Mouse (Mus musculus): Measurements from ENCODE around the gene Abca17. TPM values are rescaled to one million over a fixed set of nuclear protein-coding genes. Genes with fewer than 3 reads are reported as not detected.

Gene Abca17
- polyA plus RNA-seq, 1 experiment from 2014 or later: 1.7 TPM

DNA sequence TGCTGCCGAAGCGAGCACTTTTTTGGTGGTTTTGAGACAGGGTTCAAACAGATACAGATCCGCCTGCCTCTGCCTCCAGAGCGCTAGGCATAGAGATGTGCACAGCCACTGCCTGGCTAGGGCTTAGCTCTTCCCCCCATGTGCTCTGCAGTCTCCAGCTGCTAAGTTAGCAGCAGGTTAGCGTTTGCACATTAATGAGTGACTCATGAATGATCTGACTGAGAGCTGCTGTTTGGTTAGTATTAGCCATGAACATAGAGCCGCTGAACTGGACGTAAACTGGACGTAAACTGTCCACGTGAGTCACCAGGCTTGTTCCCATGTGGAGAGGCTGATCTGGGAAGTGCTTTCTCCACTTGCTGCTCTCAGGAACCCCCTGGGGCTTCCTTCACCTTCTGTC is 11.7 kb upstream of the Abca17 start:
- 55% methylated on average over 9 of the region's 9 CpGs for WGBS
- no peak for TF ChIP-seq CTCF (IDR thresholded peaks at IDR 0.05)
- 0 out of 2 replicates have a peak, but pooled peaks have one; percentile 15 for TF ChIP-seq EP300 (IDR thresholded peaks at IDR 0.05)
- Histone ChIP-seq H3K9me3 (ENCODE audit: low read length) (no peaks in the 10 kb centered on the region), H3K9ac (replicated peaks; ENCODE audit: low read depth) (no peak overlapping the region), H3K27me3 (replicated peaks; ENCODE audit: insufficient read depth, low read length) (no peaks in the 10 kb centered on the region), H3K4me1 (ENCODE audit: insufficient read depth, low read depth, low read length) (peaks cover 17% of the 10 kb centered on the region; the same call in 1 of the 2 replicates), H3K36me3 (ENCODE audit: insufficient read depth, low read length) (peaks cover 6% of the 10 kb centered on the region; the same call in 1 of the 2 replicates), H3K4me2 (replicated peaks; ENCODE audit: low read depth, low read length) (no peak overlapping the region), H3K27ac (ENCODE audit: low read length) (no peak overlapping the region), H3K4me3 (ENCODE audit: low read depth, low read length) (no peak overlapping the region)
- DNase-seq (ENCODE audit: low spot score): peak; percentile 76
- ATAC-seq: no peak; the same call in 1 of the 2 replicates

DNA sequence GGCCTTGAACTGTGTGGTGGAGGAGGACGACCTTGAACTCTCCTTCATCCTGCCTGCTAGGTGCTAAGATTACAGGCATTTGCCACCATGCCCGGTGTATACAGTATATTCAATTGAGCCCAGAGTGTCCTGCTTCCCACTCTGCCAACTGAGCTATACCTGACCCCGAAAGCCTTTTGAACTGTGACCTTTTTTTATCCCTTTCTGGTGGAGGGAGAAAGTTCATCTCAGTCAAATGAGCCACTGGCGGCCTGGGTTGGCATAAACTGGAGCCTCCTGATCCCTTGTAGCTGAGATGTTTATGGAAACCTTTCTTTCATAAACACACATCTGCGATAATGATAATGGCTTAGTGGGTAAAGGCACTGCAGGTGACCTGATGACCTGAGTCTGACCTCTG is 10.4 kb upstream of the Abca17 start:
- DNase-seq (ENCODE audit: low spot score): no peak
- peaks cover 17% of the 10 kb centered on the region; the same call in 1 of the 2 replicates for H3K4me1 ChIP-seq (ENCODE audit: insufficient read depth, low read depth, low read length)
- WGBS: 63% methylated on average over 5 of the region's 5 CpGs
- no peak for TF ChIP-seq EP300 (IDR thresholded peaks at IDR 0.05)
- TF ChIP-seq CTCF (IDR thresholded peaks at IDR 0.05): no peak
- H3K4me2 ChIP-seq (replicated peaks; ENCODE audit: low read depth, low read length): no peak overlapping the region
- H3K4me3 ChIP-seq (ENCODE audit: low read depth, low read length): no peak overlapping the region
- H3K36me3 ChIP-seq (ENCODE audit: insufficient read depth, low read length): no peaks in the 10 kb centered on the region
- no peak overlapping the region for H3K9ac ChIP-seq (replicated peaks; ENCODE audit: low read depth)
- H3K27me3 ChIP-seq (replicated peaks; ENCODE audit: insufficient read depth, low read length): no peaks in the 10 kb centered on the region
- no peak for ATAC-seq
- H3K27ac ChIP-seq (ENCODE audit: low read length): 0 out of 2 replicates have a peak overlapping the region, but pooled peaks have one; percentile 2
- H3K9me3 ChIP-seq (ENCODE audit: low read length): no peaks in the 10 kb centered on the region

DNA sequence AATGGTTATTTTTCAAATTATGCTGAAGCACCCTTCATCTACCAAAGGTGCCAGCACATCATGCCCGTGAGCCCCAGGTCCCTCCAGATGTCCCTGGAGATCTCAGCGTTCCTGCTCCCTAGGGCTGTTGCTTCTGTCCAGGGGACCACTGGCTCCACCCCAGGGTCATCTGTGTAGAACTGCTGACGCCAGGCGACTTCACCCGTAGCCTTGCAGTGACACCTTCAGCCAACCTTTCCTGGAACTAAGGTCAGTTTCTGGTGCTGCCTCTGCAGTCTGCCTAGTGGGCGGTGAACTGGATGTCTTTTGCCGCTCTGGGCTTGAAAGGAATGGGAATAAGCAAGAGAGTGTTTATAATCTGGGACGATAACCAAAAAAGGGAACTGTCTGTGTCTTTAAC is 10.0 kb upstream of the Abca17 start:
- Histone ChIP-seq H3K27ac (ENCODE audit: low read length) (peak overlapping the region; percentile 2), H3K36me3 (ENCODE audit: insufficient read depth, low read length) (no peaks in the 10 kb centered on the region), H3K4me2 (replicated peaks; ENCODE audit: low read depth, low read length) (no peak overlapping the region), H3K4me3 (ENCODE audit: low read depth, low read length) (no peak overlapping the region), H3K9me3 (ENCODE audit: low read length) (no peaks in the 10 kb centered on the region), H3K4me1 (ENCODE audit: insufficient read depth, low read depth, low read length) (peaks cover 17% of the 10 kb centered on the region; the same call in 1 of the 2 replicates), H3K27me3 (replicated peaks; ENCODE audit: insufficient read depth, low read length) (no peaks in the 10 kb centered on the region), H3K9ac (replicated peaks; ENCODE audit: low read depth) (no peak overlapping the region)
- no peak for TF ChIP-seq EP300 (IDR thresholded peaks at IDR 0.05)
- no peak for TF ChIP-seq CTCF (IDR thresholded peaks at IDR 0.05)
- DNase-seq (ENCODE audit: low spot score): no peak
- ATAC-seq: no peak
- WGBS: 61% methylated on average over 8 of the region's 8 CpGs

DNA sequence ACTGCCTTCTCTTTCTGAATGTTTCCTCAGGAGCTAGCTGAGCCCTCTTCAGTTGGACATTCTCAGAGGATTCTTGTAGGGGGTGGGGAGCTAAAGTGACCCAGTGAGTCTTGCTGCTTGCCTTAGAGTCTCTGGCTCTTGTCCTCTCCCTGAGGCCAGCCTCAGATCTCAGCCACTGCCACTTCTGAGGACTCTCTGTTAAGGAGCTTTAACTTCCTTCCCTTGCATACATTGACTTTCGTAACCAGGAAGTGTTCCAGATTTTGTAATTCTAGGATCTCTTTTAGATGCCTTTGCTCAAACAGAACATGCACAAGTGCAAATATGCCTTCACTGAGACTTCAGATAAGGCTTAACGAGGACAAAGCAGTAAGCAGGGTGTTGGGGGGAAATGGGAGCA is 9.0 kb upstream of the Abca17 start:
- DNase-seq (ENCODE audit: low spot score) (peak; percentile 91), ATAC-seq (peak; percentile 93)
- H3K4me3 ChIP-seq (ENCODE audit: low read depth, low read length): no peak overlapping the region
- no peak overlapping the region for H3K9ac ChIP-seq (replicated peaks; ENCODE audit: low read depth)
- no peak overlapping the region for H3K4me2 ChIP-seq (replicated peaks; ENCODE audit: low read depth, low read length)
- H3K9me3 ChIP-seq (ENCODE audit: low read length): no peaks in the 10 kb centered on the region
- peak overlapping the region; percentile 2; the same call in 1 of the 2 replicates for H3K27ac ChIP-seq (ENCODE audit: low read length)
- H3K27me3 ChIP-seq (replicated peaks; ENCODE audit: insufficient read depth, low read length): no peaks in the 10 kb centered on the region
- WGBS: 25% methylated on average over 2 of the region's 2 CpGs
- TF ChIP-seq EP300 (IDR thresholded peaks at IDR 0.05) (peak; percentile 90), CTCF (IDR thresholded peaks at IDR 0.05) (no peak)
- H3K4me1 ChIP-seq (ENCODE audit: insufficient read depth, low read depth, low read length): peaks cover 17% of the 10 kb centered on the region; the same call in 1 of the 2 replicates
- H3K36me3 ChIP-seq (ENCODE audit: insufficient read depth, low read length): no peaks in the 10 kb centered on the region

DNA sequence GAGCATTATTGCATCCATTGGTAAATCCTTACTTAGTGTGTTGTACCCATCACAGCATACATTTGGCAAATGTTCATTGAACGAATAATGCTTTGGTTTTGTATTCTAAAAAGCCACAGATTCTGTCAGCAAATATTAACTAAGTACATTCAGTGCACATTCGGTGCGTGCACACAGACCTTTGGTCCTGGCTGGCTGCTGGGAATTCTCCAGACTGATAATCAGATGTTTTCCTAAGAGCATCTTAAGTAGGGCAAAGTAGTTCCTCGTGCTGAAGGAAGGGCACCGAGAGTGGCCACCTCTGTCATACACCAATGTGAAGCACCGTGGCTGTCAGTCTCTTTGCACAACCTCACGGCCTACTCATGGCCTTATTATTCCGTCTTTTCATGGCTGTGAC is 8.1 kb upstream of the Abca17 start:
- ATAC-seq (no peak), DNase-seq (ENCODE audit: low spot score) (no peak)
- H3K4me2 ChIP-seq (replicated peaks; ENCODE audit: low read depth, low read length): no peak overlapping the region
- TF ChIP-seq EP300 (IDR thresholded peaks at IDR 0.05): no peak
- TF ChIP-seq CTCF (IDR thresholded peaks at IDR 0.05): no peak
- H3K27ac ChIP-seq (ENCODE audit: low read length): peak overlapping the region; percentile 66
- no peaks in the 10 kb centered on the region for H3K36me3 ChIP-seq (ENCODE audit: insufficient read depth, low read length)
- H3K27me3 ChIP-seq (replicated peaks; ENCODE audit: insufficient read depth, low read length): no peaks in the 10 kb centered on the region
- H3K9ac ChIP-seq (replicated peaks; ENCODE audit: low read depth): no peak overlapping the region
- H3K9me3 ChIP-seq (ENCODE audit: low read length): no peaks in the 10 kb centered on the region
- H3K4me3 ChIP-seq (ENCODE audit: low read depth, low read length): no peak overlapping the region
- peaks cover 15% of the 10 kb centered on the region; the same call in 1 of the 2 replicates for H3K4me1 ChIP-seq (ENCODE audit: insufficient read depth, low read depth, low read length)
- 60% methylated on average over 8 of the region's 8 CpGs for WGBS

DNA sequence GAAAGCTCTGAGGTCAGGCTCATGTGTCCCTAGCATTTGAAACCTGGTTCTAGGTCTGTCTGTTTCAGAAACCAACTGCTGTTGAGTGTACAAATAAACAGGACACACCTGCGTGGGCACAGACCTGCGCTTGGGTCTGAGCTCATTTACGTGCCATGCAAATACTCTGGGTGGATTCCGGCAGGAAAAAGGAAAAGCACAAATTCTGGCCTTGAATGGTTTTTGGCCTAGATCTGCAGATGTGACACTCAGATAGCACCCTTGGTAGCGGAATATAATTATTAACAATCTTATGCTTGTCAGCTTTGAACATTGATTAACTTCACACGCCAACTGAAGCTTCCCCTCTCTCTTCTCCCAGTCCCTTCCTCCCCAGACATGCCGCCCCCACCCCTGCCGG is 4.4 kb upstream of the Abca17 start:
- Histone ChIP-seq H3K27ac (ENCODE audit: low read length) (no peak overlapping the region), H3K9ac (replicated peaks; ENCODE audit: low read depth) (no peak overlapping the region), H3K9me3 (ENCODE audit: low read length) (no peaks in the 10 kb centered on the region), H3K27me3 (replicated peaks; ENCODE audit: insufficient read depth, low read length) (peaks cover 6% of the 10 kb centered on the region; the same call in 1 of the 2 replicates), H3K4me3 (ENCODE audit: low read depth, low read length) (no peak overlapping the region), H3K4me1 (ENCODE audit: insufficient read depth, low read depth, low read length) (peaks cover 12% of the 10 kb centered on the region; the same call in 1 of the 2 replicates), H3K36me3 (ENCODE audit: insufficient read depth, low read length) (no peaks in the 10 kb centered on the region), H3K4me2 (replicated peaks; ENCODE audit: low read depth, low read length) (peak overlapping the region; percentile 8; the same call in 1 of the 2 replicates)
- no peak for ATAC-seq
- TF ChIP-seq EP300 (IDR thresholded peaks at IDR 0.05) (no peak), CTCF (IDR thresholded peaks at IDR 0.05) (no peak)
- DNase-seq (ENCODE audit: low spot score): peak; percentile 43
- 54% methylated on average over 8 of the region's 8 CpGs for WGBS

Data from lung, postnatal 0 days (tissue).